Mouse (Mus musculus): ENCODE measurements around the gene Chchd6.

Chchd6 gene

DNA sequence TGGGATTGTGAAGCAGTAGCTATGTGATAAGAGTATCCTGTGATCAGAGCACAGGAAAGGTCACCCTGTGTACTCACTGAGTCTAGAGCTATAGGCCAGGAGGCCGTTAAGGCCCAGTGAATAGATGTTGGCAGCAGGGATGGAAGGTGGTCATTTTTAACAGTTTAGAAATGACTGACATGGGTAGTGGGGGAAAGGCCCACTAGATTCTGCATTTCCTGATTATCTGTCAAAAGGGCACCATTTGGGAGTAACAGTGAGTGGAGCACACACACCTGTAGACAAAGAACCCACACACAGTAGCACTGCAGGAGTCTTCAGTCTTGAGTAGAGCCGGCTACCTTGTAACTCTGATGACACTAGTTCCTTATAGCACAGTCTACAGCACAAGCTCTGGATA, 141.0 kb downstream of the Chchd6 start:
- no peak for DNase-seq (ENCODE audit: low read depth, low spot score)

GRCm38 (mm10) chr6:89452976-89453674, 142.3 kb downstream of the Chchd6 start:
- DNase-seq (ENCODE audit: low read depth, low spot score): no peak

DNA sequence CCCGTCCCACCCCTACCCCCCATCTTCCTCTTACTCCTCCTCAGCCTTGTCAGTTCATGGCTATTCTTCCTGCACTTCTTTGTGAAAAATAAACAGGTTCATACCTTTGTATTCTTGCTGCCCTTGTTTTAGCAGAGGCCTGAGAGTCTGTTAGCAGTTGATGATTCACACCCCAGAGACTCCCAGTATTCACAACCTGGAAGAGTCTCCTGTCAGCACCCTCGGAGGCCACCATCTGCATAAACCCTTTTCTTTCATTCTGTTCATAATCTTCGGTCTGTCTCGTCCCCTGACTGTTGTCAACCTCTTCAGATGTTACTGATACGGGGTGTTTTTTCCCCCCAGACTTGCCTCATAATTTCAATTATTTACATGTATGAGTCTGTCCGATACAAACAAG, 143.1 kb downstream of the Chchd6 start:
- no peak for DNase-seq (ENCODE audit: low read depth, low spot score)

DNA sequence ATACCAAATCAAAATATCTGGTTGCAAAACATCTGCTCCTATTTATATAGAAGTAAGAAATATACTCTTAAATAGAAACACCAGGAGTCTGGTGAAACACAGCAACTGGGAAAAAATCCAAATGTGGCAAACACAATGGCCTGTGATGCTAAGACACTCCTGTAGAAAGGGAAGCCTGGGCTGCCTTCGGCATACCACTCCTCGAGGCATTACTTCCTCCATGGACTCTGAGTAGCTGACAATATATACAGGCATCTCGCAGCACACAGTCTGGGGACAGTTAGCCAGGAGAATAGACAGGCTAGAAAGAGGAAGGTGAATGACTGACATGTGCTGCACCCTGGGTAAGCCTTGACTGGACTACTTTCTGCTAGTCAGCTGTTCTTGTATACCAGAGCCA, 146.7 kb downstream of the Chchd6 start:
- DNase-seq (ENCODE audit: low read depth, low spot score): no peak

- DNase-seq (ENCODE audit: low read depth, low spot score): no peak
Measured at GRCm38 (mm10) chr6:89440671-89441070, 154.8 kb downstream of the Chchd6 start.

- no peak for DNase-seq (ENCODE audit: low read depth, low spot score)
Measured at GRCm38 (mm10) chr6:89431920-89432482, 163.5 kb downstream of the Chchd6 start.

GRCm38 (mm10) chr6:89430749-89431148, 164.7 kb downstream of the Chchd6 start:
- DNase-seq (ENCODE audit: low read depth, low spot score): no peak

GRCm38 (mm10) chr6:89428661-89429375, 166.6 kb downstream of the Chchd6 start:
- no peak for DNase-seq (ENCODE audit: low read depth, low spot score)

GRCm38 (mm10) chr6:89424461-89424860, 171.0 kb downstream of the Chchd6 start:
- DNase-seq (ENCODE audit: low read depth, low spot score): no peak

DNA sequence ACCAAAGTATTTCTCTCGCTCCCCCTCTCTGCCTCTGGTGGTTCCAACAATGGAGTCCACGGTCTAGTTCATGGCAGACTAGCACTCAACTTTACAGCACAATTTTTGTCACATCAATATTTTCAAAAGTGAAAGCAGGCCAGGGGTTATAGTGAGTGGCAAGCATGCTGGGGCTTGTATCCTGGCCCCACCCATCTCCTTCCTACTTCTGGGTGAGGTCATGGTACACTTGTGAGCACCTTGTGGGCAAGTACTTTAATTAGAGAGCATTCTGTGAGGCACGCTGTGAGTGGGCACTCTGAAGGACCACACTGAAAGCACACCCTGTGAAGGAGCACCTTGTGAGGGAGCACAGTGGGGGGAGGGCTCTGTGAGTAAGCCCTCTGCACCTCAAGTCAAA, 172.8 kb downstream of the Chchd6 start:
- DNase-seq (ENCODE audit: low read depth, low spot score): no peak

DNA sequence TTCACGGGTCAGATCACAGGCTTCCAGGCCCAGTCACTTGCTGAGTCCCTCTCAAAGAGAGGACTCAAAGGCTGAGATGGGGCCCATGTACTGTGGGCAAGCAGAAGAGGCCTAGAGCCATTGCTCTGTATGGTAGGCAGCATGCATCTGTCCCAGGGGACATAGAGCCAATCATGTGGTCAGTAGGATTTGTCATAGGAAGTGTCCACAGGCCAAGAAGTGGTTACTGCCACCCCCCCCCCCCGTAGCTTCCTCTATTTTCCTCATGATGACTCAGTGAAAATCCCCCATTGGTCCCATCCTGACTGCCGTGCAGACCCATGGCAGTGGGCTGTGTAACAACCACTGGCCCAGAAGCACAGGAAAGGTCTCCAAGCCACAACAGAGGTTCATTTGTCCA, 173.5 kb downstream of the Chchd6 start:
- DNase-seq (ENCODE audit: low read depth, low spot score): no peak

DNA sequence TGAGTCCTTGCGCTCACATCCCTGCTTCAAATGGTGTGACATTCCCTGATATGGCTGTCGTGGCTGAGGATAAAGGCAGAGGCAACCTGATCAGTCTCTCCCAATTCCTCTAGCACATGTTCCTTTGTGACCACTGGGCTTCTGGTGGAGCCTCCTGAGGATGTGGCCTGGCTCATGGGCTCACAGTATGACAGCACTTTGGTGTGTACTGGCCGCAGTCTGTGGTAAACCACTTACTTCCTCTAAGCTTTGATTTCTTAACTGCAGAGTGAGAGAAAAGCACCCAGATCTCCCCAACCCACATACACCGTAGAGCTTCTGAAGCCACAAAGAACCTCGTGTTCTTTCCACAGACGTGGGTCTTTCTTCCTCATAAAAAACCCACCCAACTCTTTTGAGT, 173.9 kb downstream of the Chchd6 start:
- no peak for DNase-seq (ENCODE audit: low read depth, low spot score)

DNA sequence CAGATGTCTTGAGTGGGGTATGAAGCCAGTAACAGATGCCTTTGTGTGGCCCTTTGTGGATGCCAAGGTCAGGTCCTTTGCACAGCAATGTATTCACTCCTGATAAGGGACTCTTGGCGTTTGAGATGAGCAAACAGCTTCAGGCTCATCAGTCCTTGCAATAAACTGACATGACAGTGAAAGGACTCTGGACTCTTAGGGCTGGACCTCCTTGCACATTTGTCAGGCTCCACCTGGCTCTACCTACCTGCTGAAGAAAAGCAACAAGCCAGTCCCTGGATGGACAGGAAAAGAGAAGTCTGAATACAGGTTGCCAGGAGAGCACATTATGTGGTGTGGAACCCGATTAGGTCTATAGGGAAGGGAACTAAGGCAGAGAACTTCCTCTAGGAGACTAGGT, 174.7 kb downstream of the Chchd6 start:
- no peak for DNase-seq (ENCODE audit: low read depth, low spot score)

GRCm38 (mm10) chr6:89420110-89420509, 175.3 kb downstream of the Chchd6 start:
- no peak for DNase-seq (ENCODE audit: low read depth, low spot score)

GRCm38 (mm10) chr6:89419066-89419815, 176.2 kb downstream of the Chchd6 start:
- DNase-seq (ENCODE audit: low read depth, low spot score): no peak

GRCm38 (mm10) chr6:89416030-89416595, 179.3 kb downstream of the Chchd6 start:
- DNase-seq (ENCODE audit: low read depth, low spot score): no peak

DNA sequence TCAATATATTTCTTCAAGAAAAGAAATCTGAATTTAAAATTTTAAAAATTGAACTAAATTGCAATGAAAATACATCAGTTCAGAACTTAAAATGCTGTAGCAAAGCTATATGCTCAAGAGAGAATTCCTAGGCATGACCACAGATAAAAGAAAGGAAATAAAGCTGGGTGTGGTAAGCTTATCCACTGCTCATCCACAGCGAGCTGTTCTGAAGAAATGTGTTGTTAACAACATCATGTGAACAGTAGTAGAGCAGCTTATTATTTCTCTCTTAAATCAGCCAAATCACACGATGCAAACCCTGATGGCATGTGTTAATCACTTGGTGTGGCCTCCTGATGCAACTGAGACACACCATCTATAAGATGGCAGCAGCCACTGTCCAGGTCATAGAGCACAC, 180.4 kb downstream of the Chchd6 start:
- no peak for DNase-seq (ENCODE audit: low read depth, low spot score)

GRCm38 (mm10) chr6:89414126-89414525, 181.3 kb downstream of the Chchd6 start:
- no peak for DNase-seq (ENCODE audit: low read depth, low spot score)

DNA sequence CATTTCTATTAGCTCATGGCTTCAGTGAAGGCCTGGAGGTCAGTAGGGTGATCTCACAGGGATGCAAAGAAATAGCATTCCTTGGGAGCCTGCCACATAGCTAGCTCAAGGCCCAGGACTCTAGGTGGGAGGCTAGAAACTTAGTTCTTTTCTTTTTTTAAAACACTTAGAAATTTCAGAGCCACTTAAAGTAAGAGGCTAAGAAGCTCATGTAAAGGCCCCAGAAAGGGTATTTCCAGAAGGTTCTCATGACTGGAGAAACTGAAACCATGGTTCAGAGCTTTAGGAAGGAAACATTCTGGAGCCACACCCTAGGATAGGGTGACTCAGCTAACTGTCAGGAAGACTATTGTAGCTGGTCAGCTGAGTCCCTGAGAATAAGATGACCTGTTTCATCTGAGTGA, 182.0 kb downstream of the Chchd6 start:
- DNase-seq (ENCODE audit: low read depth, low spot score): no peak

GRCm38 (mm10) chr6:89412562-89412961, 182.9 kb downstream of the Chchd6 start:
- DNase-seq (ENCODE audit: low read depth, low spot score): no peak

GRCm38 (mm10) chr6:89409041-89409440, 186.4 kb downstream of the Chchd6 start:
- DNase-seq (ENCODE audit: low read depth, low spot score): no peak

- no peak for DNase-seq (ENCODE audit: low read depth, low spot score)
Measured at GRCm38 (mm10) chr6:89408259-89408658, 187.2 kb downstream of the Chchd6 start.
